Mouse (Mus musculus): Measurements from ENCODE around the gene Tnc. TPM values are rescaled to one million over a fixed set of nuclear protein-coding genes. Genes with fewer than 3 reads are reported as not detected.
A peak's percentile ranks its signal among the peaks of the same experiment; 100 is the strongest.
"Not testable (repeated sequence)": the region's sequence is repeated elsewhere in the genome, so short reads cannot be mapped to it uniquely, and the experiment has no call there.

Tnc gene
- total RNA-seq, 2 experiments from 2014 or later = 2.4 to 3.8 TPM

- intact Hi-C loops (cut with DNase I) = no loop called here
- DNase-seq (ENCODE audit: low spot score in 2 of 2) = no peak
Observed at GRCm38 (mm10) chr4:63972536-63972935, 74.3 kb downstream of the Tnc start.

- no peak for DNase-seq (ENCODE audit: low spot score in 2 of 2)
- intact Hi-C loops (cut with DNase I) = no loop called here
Observed at GRCm38 (mm10) chr4:63971762-63972161, 75.1 kb downstream of the Tnc start.

GRCm38 (mm10) chr4:63970925-63971324 lies 75.9 kb downstream of the Tnc start:
- no peak for DNase-seq (ENCODE audit: low spot score in 2 of 2)
- intact Hi-C loops (cut with DNase I) = no loop called here

- no peak for DNase-seq (ENCODE audit: low spot score in 2 of 2)
- intact Hi-C loops (cut with DNase I) = no loop called here
Observed at GRCm38 (mm10) chr4:63969891-63970290, 76.9 kb downstream of the Tnc start.

- intact Hi-C loops (cut with DNase I) = no loop called here
Observed at GRCm38 (mm10) chr4:63963410-63963809, 83.4 kb downstream of the Tnc start.

GRCm38 (mm10) chr4:63961858-63962468 lies 84.9 kb downstream of the Tnc start:
- no peak for DNase-seq (ENCODE audit: low spot score in 2 of 2)
- intact Hi-C loops (cut with DNase I) = no loop called here

More at GRCm38 (mm10) chr4:63963410-63963809, 83.4 kb downstream of the Tnc start:
- no peak for DNase-seq (ENCODE audit: low spot score in 2 of 2)

- intact Hi-C loops (cut with DNase I) = no loop called here
- DNase-seq (ENCODE audit: low spot score in 2 of 2) = no peak
Observed at GRCm38 (mm10) chr4:63958601-63959000, 88.2 kb downstream of the Tnc start.

GRCm38 (mm10) chr4:63950054-63950453 lies 96.8 kb downstream of the Tnc start:
- no peak for DNase-seq (ENCODE audit: low spot score in 2 of 2)
- intact Hi-C loops (cut with DNase I) = no loop called here

- not testable (repeated sequence) for DNase-seq (ENCODE audit: low spot score in 2 of 2)
- intact Hi-C loops (cut with DNase I) = loop anchor here (1.0 to 5.0 kb wide), 4 partner anchors 261 to 581 kb away; no protein-coding TSS in a partner anchor
Observed at GRCm38 (mm10) chr4:63948688-63949073, 98.1 kb downstream of the Tnc start.

- DNase-seq (ENCODE audit: low spot score in 2 of 2) = peak; percentile 32 to 50
- intact Hi-C loops (cut with DNase I) = loop anchor here (1.0 to 5.0 kb wide), 4 partner anchors 261 to 581 kb away; no protein-coding TSS in a partner anchor
Observed at GRCm38 (mm10) chr4:63948066-63948687, 98.6 kb downstream of the Tnc start.

- intact Hi-C loops (cut with DNase I) = no loop called here
- DNase-seq (ENCODE audit: low spot score in 2 of 2) = no peak
Observed at GRCm38 (mm10) chr4:63943813-63944212, 103.0 kb downstream of the Tnc start.

- DNase-seq (ENCODE audit: low spot score in 2 of 2) = no peak
- intact Hi-C loops (cut with DNase I) = no loop called here
Observed at GRCm38 (mm10) chr4:63942875-63943274, 103.9 kb downstream of the Tnc start.

- DNase-seq (ENCODE audit: low spot score in 2 of 2) = no peak
- intact Hi-C loops (cut with DNase I) = no loop called here
Observed at GRCm38 (mm10) chr4:63941420-63941819, 105.4 kb downstream of the Tnc start.

- intact Hi-C loops (cut with DNase I) = no loop called here
- DNase-seq (ENCODE audit: low spot score in 2 of 2) = no peak
Observed at GRCm38 (mm10) chr4:63939428-63939827, 107.4 kb downstream of the Tnc start.

- intact Hi-C loops (cut with DNase I) = no loop called here
- no peak for DNase-seq (ENCODE audit: low spot score in 2 of 2)
Observed at GRCm38 (mm10) chr4:63935960-63936359, 110.9 kb downstream of the Tnc start.

- intact Hi-C loops (cut with DNase I) = no loop called here
- DNase-seq (ENCODE audit: low spot score in 2 of 2) = no peak
Observed at GRCm38 (mm10) chr4:63935314-63935713, 111.5 kb downstream of the Tnc start.

- intact Hi-C loops (cut with DNase I) = no loop called here
- DNase-seq (ENCODE audit: low spot score in 2 of 2) = no peak
Observed at GRCm38 (mm10) chr4:63930863-63931262, 116.0 kb downstream of the Tnc start.

GRCm38 (mm10) chr4:63929490-63929889 lies 117.3 kb downstream of the Tnc start:
- no peak for DNase-seq (ENCODE audit: low spot score in 2 of 2)
- intact Hi-C loops (cut with DNase I) = no loop called here

GRCm38 (mm10) chr4:63928192-63928591 lies 118.6 kb downstream of the Tnc start:
- intact Hi-C loops (cut with DNase I) = no loop called here

GRCm38 (mm10) chr4:63917181-63917580 lies 129.6 kb downstream of the Tnc start:
- intact Hi-C loops (cut with DNase I) = no loop called here
- no peak for DNase-seq (ENCODE audit: low spot score in 2 of 2)

More at GRCm38 (mm10) chr4:63928192-63928591, 118.6 kb downstream of the Tnc start:
- DNase-seq (ENCODE audit: low spot score in 2 of 2) = no peak

- intact Hi-C loops (cut with DNase I) = no loop called here
- DNase-seq (ENCODE audit: low spot score in 2 of 2) = no peak
Observed at GRCm38 (mm10) chr4:63916753-63917152, 130.1 kb downstream of the Tnc start.
